Mouse (Mus musculus): ENCODE data around the gene Olfr498.

Gene Olfr498

GRCm38 (mm10) chr7:108465026-108465425 lies at the start of gene Olfr498:
Gene Olfr498, plus strand, starts transcription at chr7:108465326.
- no peak for DNase-seq

- no peak for DNase-seq
Measured at GRCm38 (mm10) chr7:108420121-108420520, 45.0 kb upstream of the Olfr498 start, which contains the start of gene Olfr497. Gene Olfr497, plus strand, starts transcription at chr7:108420421.

Data from cerebellum, adult 8-10 months (tissue).